Mouse (Mus musculus): ENCODE data around the gene Braf. TPM values are rescaled to one million over a fixed set of nuclear protein-coding genes. Genes with fewer than 3 reads are reported as not detected.

Gene Braf
- polyA plus RNA-seq, 1 experiment from 2014 or later = 16.0 TPM

- H3K4me2 ChIP-seq = no peak overlapping the region
- H3K27me3 ChIP-seq (replicated peaks) = no peaks in the 10 kb centered on the region
- no peak overlapping the region for H3K27ac ChIP-seq (ENCODE audit: poor library complexity, severe bottlenecking)
- peaks cover 53% of the 10 kb centered on the region for H3K36me3 ChIP-seq
- ATAC-seq (ENCODE audit: insufficient number of reproducible peaks, low FRiP score) = no peak
- H3K4me3 ChIP-seq = no peak overlapping the region
- WGBS = 38% methylated on average over 1 of the region's 2 CpGs
- no peaks in the 10 kb centered on the region for H3K9me3 ChIP-seq (replicated peaks)
- H3K4me1 ChIP-seq (replicated peaks) = no peaks in the 10 kb centered on the region
- H3K9ac ChIP-seq = no peak overlapping the region
Observed at GRCm38 (mm10) chr6:39580558-39580957, 144.7 kb downstream of the Braf start.

- no peak overlapping the region for H3K4me2 ChIP-seq
- no peaks in the 10 kb centered on the region for H3K9me3 ChIP-seq (replicated peaks)
- no peak overlapping the region for H3K4me3 ChIP-seq
- H3K27me3 ChIP-seq (replicated peaks) = no peaks in the 10 kb centered on the region
- no peak overlapping the region for H3K9ac ChIP-seq
- H3K4me1 ChIP-seq (replicated peaks) = peaks cover 7% of the 10 kb centered on the region
- WGBS = 83% methylated on average over 7 of the region's 7 CpGs
- no peak for ATAC-seq (ENCODE audit: insufficient number of reproducible peaks, low FRiP score)
- no peak overlapping the region for H3K27ac ChIP-seq (ENCODE audit: poor library complexity, severe bottlenecking)
- peaks cover 48% of the 10 kb centered on the region for H3K36me3 ChIP-seq
Observed at GRCm38 (mm10) chr6:39579552-39579951, 145.7 kb downstream of the Braf start.

GRCm38 (mm10) chr6:39574951-39575350 lies 150.3 kb downstream of the Braf start:
- Histone ChIP-seq H3K27me3 (replicated peaks) (no peaks in the 10 kb centered on the region), H3K4me3 (peak overlapping the region; percentile 98; the same call in 1 of the 2 replicates), H3K9me3 (replicated peaks) (no peaks in the 10 kb centered on the region), H3K4me1 (replicated peaks) (peaks cover 16% of the 10 kb centered on the region), H3K36me3 (peaks cover 23% of the 10 kb centered on the region), H3K27ac (ENCODE audit: poor library complexity, severe bottlenecking) (no peak overlapping the region), H3K9ac (peak overlapping the region; percentile 90; the same call in 1 of the 2 replicates), H3K4me2 (peak overlapping the region; percentile 93)
- no peak for ATAC-seq (ENCODE audit: insufficient number of reproducible peaks, low FRiP score)
- 71% methylated on average over 7 of the region's 7 CpGs for WGBS

DNA sequence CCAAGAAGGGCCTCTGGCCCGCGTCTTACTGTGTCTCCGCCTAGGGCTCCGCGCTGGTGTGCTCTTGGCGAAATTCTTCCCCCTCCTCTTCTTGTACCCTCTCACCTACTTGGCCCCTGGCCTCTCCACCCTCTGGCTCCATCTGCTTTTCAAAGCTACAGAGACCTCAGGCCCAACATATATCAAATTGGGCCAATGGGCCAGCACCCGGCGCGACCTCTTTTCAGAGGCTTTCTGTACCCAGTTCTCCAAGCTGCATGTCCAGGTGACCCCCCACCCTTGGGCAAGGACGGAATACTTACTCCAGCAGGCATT lies 150.8 kb downstream of the Braf start:
- 19% methylated on average over 10 of the region's 10 CpGs for WGBS
- peak; percentile 22; the same call in 1 of the 2 replicates for ATAC-seq (ENCODE audit: insufficient number of reproducible peaks, low FRiP score)

DNA sequence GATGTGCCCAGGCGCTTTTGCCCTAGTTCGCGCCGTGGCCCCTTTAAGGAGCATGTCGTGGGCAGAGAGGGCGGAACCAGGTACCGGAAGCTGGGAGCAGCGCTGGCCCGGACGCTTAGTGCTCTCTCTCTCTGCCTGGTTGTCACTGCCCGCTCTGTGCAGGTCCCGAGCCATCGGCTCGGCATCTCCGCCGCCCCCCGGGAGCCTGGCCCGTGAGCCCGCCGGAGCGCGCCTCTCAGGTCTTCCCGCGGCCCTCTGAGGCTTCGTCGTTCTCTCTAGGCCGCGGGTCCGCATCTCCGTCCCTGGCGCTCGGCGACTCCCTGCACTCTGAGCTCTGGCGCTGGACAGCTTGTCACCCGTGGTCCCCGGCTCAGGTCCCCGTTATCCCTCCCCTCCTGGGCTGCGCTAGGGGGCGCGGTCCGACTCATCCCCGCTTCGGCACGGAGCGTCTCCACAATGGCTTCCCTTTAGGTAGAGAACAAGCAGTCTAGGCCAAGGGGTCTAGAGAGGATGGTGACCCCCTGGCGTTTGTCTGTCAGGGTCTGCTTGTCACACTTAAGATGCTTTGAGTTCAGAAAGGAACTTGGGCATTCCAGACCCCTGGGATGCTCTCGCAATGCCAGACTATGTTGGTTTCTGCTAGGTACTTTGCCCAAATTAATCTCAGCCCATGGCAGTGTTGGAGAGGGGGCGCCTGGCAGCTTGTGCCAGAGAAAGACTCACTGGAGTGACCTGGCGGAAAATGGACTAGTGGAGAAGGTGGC lies 151.3 kb downstream of the Braf start, which contains the start of gene Adck2:
TSS of gene Adck2 (plus strand) at position 83 of the 764 bp plus-strand sequence.
- peak within 1 kb of the TSS; percentile 90 for H3K9ac ChIP-seq
- under 1% methylated on average over 49 of the region's 49 CpGs for WGBS
- H3K9me3 ChIP-seq (replicated peaks) = no peaks in the 10 kb centered on the region
- peak within 1 kb of the TSS; percentile 98 for H3K4me3 ChIP-seq
- peak within 1 kb of the TSS; percentile 97 for H3K27ac ChIP-seq (ENCODE audit: poor library complexity, severe bottlenecking)
- peak; percentile 94 for ATAC-seq (ENCODE audit: insufficient number of reproducible peaks, low FRiP score)
- H3K36me3 ChIP-seq = peaks cover 13% of the 10 kb centered on the region; the same call in 1 of the 2 replicates
- H3K4me1 ChIP-seq (replicated peaks) = peaks cover 16% of the 10 kb centered on the region
- H3K27me3 ChIP-seq (replicated peaks) = no peaks in the 10 kb centered on the region
- peak within 1 kb of the TSS; percentile 93 for H3K4me2 ChIP-seq

More for the DNA sequence above, 150.8 kb downstream of the Braf start:
- Histone ChIP-seq H3K27ac (ENCODE audit: poor library complexity, severe bottlenecking) (peak overlapping the region; percentile 97), H3K27me3 (replicated peaks) (no peaks in the 10 kb centered on the region), H3K9ac (peak overlapping the region; percentile 90), H3K36me3 (peaks cover 18% of the 10 kb centered on the region), H3K9me3 (replicated peaks) (no peaks in the 10 kb centered on the region), H3K4me3 (peak overlapping the region; percentile 98), H3K4me2 (peak overlapping the region; percentile 93), H3K4me1 (replicated peaks) (peaks cover 16% of the 10 kb centered on the region)

- no peak overlapping the region for H3K27ac ChIP-seq (ENCODE audit: poor library complexity, severe bottlenecking)
- H3K4me3 ChIP-seq = no peak overlapping the region
- 58% methylated on average over 3 of the region's 3 CpGs for WGBS
Observed at GRCm38 (mm10) chr6:39570426-39570825, 154.8 kb downstream of the Braf start.

DNA sequence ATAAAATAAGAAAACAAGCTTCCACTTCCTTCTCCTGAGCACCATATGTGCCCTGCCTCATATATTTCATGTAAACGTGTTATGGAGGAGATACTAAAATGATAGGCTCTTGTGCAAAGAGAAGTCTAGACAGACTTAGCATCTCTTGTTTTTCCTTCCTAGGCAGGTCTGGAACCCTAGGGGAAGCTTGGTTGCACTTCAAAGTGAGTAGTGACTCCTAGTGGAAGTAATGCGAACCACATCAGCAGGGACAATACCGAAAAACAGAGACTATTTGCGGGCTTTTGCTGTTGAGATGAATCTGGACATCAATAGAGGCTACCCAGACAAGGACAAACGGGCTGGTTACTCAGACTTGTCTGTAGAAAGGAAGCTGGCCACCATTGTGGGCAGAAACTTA lies 157.7 kb downstream of the Braf start:
- Histone ChIP-seq H3K9me3 (replicated peaks) (no peaks in the 10 kb centered on the region), H3K4me3 (no peak overlapping the region), H3K9ac (no peak overlapping the region), H3K36me3 (no peaks in the 10 kb centered on the region), H3K4me2 (no peak overlapping the region), H3K4me1 (replicated peaks) (no peaks in the 10 kb centered on the region), H3K27ac (ENCODE audit: poor library complexity, severe bottlenecking) (no peak overlapping the region), H3K27me3 (replicated peaks) (no peaks in the 10 kb centered on the region)
- 11% methylated on average over 5 of the region's 5 CpGs for WGBS
- 0 out of 2 replicates have a peak, but pooled peaks have one; percentile 34 for ATAC-seq (ENCODE audit: insufficient number of reproducible peaks, low FRiP score)

More at GRCm38 (mm10) chr6:39570426-39570825, 154.8 kb downstream of the Braf start:
- no peak for ATAC-seq (ENCODE audit: insufficient number of reproducible peaks, low FRiP score)
- H3K4me2 ChIP-seq = no peak overlapping the region
- no peaks in the 10 kb centered on the region for H3K36me3 ChIP-seq
- no peaks in the 10 kb centered on the region for H3K9me3 ChIP-seq (replicated peaks)
- no peaks in the 10 kb centered on the region for H3K27me3 ChIP-seq (replicated peaks)
- H3K9ac ChIP-seq = no peak overlapping the region
- H3K4me1 ChIP-seq (replicated peaks) = peaks cover 16% of the 10 kb centered on the region

DNA sequence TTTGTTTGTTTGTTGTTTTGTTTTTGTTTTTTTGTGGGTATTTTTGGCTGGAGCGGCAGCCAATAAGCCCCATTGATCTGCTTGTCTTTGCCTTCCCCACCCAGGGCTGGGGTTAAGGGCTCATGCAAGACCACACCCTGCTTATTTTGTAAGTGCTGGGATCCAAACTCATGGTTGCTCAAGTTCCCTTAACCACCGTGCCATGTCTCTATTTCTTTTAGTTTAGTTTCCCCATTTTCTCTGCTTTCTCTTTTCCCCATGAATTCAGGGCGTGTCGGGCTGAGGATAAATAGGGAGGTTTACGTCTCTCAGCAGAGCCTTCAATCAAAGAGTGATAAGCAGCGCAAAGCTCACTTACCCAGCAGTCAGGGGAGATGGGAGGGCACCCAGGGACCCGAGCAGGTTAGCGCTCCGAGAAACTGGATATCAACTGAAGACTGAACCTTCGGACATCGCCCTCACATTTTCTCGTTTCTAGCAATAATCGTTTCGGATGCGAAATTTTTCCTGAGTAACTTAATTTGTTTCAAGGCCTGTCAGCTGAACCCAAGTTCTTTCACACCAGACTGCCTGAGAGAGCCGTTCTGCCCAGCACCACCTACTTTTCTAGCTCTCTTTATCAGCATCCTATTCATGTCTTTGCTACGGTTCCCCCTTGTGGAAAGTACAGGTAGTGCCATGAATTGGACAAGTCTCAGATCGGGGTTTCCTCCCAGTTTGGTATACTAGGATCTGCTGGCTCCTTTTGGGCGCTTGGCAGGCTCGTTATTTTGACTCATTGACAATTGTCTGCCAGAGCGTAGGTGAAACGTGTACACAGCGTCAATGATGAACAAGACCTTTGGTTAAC lies 162.9 kb downstream of the Braf start:
- Histone ChIP-seq H3K4me2 (peak overlapping the region; percentile 64), H3K27me3 (replicated peaks) (no peaks in the 10 kb centered on the region), H3K9ac (peak overlapping the region; percentile 52; the same call in 1 of the 2 replicates), H3K9me3 (replicated peaks) (no peaks in the 10 kb centered on the region), H3K27ac (ENCODE audit: poor library complexity, severe bottlenecking) (no peak overlapping the region), H3K36me3 (no peaks in the 10 kb centered on the region), H3K4me3 (peak overlapping the region; percentile 30; the same call in 1 of the 2 replicates), H3K4me1 (replicated peaks) (peaks cover 17% of the 10 kb centered on the region; the same call in 1 of the 2 replicates)
- ATAC-seq (ENCODE audit: insufficient number of reproducible peaks, low FRiP score) = peak; percentile 71; the same call in 1 of the 2 replicates
- whole genome bisulfite sequencing = 10% methylated on average over 23 of the region's 23 CpGs

DNA sequence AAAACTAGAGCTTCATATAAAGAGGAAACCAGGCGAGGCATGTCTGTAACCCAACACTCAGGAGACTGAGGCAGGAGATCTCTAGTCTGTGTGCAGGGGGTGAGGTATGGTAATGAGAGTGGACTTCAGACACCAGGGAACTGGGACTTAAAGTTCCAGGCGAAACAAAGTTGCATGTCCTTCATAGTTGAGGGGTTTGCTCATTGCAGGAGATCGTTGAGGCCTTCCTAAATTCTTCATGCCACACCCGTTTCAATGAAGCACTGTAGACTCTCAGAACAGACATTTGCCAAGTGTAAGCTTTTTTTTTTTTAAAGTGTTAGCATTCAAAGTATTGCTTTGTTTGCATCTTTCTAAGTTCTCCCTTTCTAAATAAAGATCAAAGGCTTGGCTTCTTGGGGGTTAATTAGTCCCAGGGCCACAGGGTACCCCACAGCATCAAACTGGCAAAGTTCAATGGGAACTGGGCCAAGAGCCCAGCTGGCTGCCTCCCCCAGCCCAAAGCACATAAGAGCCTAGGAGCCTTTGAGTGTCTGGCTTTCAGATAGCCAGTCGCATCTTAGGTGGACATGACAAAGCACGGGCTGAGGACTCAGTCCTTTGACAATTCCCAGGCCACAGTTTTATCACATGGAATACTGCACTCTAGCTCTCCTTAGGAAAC lies 165.9 kb downstream of the Braf start:
- no peaks in the 10 kb centered on the region for H3K27me3 ChIP-seq (replicated peaks)
- no peak overlapping the region for H3K4me2 ChIP-seq
- H3K36me3 ChIP-seq = no peaks in the 10 kb centered on the region
- 46% methylated on average over 6 of the region's 6 CpGs for WGBS
- no peak for ATAC-seq (ENCODE audit: insufficient number of reproducible peaks, low FRiP score)
- H3K4me1 ChIP-seq (replicated peaks) = peaks cover 38% of the 10 kb centered on the region
- no peaks in the 10 kb centered on the region for H3K9me3 ChIP-seq (replicated peaks)
- no peak overlapping the region for H3K27ac ChIP-seq (ENCODE audit: poor library complexity, severe bottlenecking)
- H3K4me3 ChIP-seq = no peak overlapping the region
- H3K9ac ChIP-seq = no peak overlapping the region

DNA sequence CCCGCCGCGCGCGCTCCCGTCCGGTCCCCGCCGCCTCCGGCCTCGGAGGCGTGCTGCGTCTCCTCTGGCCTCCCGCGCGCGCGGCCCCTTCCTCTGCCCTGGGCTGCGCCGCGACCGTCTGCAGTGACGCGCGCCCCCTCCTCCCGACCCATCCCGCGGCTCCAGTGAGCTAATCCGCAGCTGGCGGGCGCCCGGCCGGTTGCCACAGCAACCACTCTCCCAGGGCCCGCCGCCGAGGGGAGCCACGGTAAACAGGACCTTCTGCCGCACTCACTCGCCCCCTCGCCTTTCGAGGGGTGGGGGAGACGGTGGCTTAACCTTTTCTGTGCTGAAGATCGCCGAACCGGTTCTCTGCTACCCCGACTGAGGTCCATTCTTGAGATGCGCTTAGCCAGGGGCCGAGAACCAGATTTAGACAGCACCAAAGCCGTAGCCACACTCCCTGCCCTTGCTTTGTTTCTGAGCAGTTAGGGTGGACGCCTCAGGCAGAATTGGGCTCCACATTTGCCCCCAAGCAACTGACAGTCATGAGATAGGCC lies 167.5 kb downstream of the Braf start, which contains the start of gene Dennd2a:
TSS of gene Dennd2a (minus strand) at position 145 of the 539 bp plus-strand sequence.
- peak within 1 kb of the TSS; percentile 84 for H3K4me3 ChIP-seq
- WGBS = under 1% methylated on average over 40 of the region's 50 CpGs
- no peaks in the 10 kb centered on the region for H3K27me3 ChIP-seq (replicated peaks)
- no peaks in the 10 kb centered on the region for H3K9me3 ChIP-seq (replicated peaks)
- H3K4me2 ChIP-seq = peak within 1 kb of the TSS; percentile 70
- H3K4me1 ChIP-seq (replicated peaks) = peaks cover 41% of the 10 kb centered on the region
- H3K9ac ChIP-seq = peak within 1 kb of the TSS; percentile 94
- ATAC-seq (ENCODE audit: insufficient number of reproducible peaks, low FRiP score) = peak; percentile 89
- peak within 1 kb of the TSS; percentile 92 for H3K27ac ChIP-seq (ENCODE audit: poor library complexity, severe bottlenecking)
- peaks cover 5% of the 10 kb centered on the region; the same call in 1 of the 2 replicates for H3K36me3 ChIP-seq
